Mouse (Mus musculus) stomach, postnatal 0 days (tissue): Measurements from ENCODE around the gene Atoh8.

ENCODE experiments used
- CTCF ChIP-seq: IDR thresholded peaks from 2 replicates; pipeline ENCODE4 v1.5.1; 2016; ENCODE audit warnings: antibody characterized with exemption, low read depth, mild to moderate bottlenecking, moderate library complexity
- EP300 ChIP-seq: optimal IDR thresholded peaks from 2 replicates; pipeline ENCODE3; 2016; ENCODE audit warnings: antibody characterized with exemption

DNA sequence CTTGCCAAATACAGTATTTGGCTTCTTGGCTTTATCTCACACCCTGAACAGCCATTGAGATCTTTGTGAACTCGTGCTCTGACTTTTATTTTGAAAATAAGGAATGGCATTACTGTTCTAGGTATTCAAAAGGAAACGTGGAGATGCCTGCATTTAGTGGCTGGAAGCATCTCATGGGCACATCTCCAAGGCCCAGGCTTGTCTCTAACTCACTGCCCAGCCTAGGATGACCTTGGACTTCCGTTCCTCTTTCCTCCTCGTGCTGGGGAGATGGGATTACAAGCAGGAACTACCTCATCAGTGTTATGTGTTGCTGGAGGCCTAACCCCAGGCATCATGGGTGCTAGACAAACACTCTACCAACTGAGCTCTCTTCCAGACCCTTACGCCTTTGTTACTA, 32.1 kb downstream of the Atoh8 start:
- TF ChIP-seq CTCF (no peak), EP300 (no peak)
